Mouse (Mus musculus) R1 (cell line): ENCODE results near the gene C130050O18Rik.
A peak's percentile ranks its signal among the peaks of the same experiment; 100 is the strongest.
"Not testable (repeated sequence)": the region's sequence is repeated elsewhere in the genome, so short reads cannot be mapped to it uniquely, and the experiment has no call there.

Source experiments
- DNase-seq: peaks from one replicate; pipeline ENCODE4 v3.0.0-alpha.2; 2018; ENCODE audit warnings: low read depth, low spot score

C130050O18Rik gene

GRCm38 (mm10) chr5:139379771-139380384, 25.2 kb upstream of the C130050O18Rik start:
- no peak for DNase-seq

GRCm38 (mm10) chr5:139380385-139381248, 24.5 kb upstream of the C130050O18Rik start:
- peak; percentile 88 for DNase-seq

GRCm38 (mm10) chr5:139381586-139382513, 23.2 kb upstream of the C130050O18Rik start:
- no peak for DNase-seq

- DNase-seq = no peak
Observed at GRCm38 (mm10) chr5:139382760-139383159, 22.3 kb upstream of the C130050O18Rik start.

- no peak for DNase-seq
Observed at GRCm38 (mm10) chr5:139383234-139383633, 21.8 kb upstream of the C130050O18Rik start.

- no peak for DNase-seq
Observed at GRCm38 (mm10) chr5:139384531-139384930, 20.5 kb upstream of the C130050O18Rik start.

GRCm38 (mm10) chr5:139386047-139386446, 19.0 kb upstream of the C130050O18Rik start:
- no peak for DNase-seq

- no peak for DNase-seq
Observed at GRCm38 (mm10) chr5:139387329-139388194, 17.5 kb upstream of the C130050O18Rik start.

GRCm38 (mm10) chr5:139388195-139388570, 16.9 kb upstream of the C130050O18Rik start:
- DNase-seq = no peak

GRCm38 (mm10) chr5:139388694-139389675, 16.1 kb upstream of the C130050O18Rik start:
- no peak for DNase-seq

- no peak for DNase-seq
Observed at GRCm38 (mm10) chr5:139389676-139390061, 15.4 kb upstream of the C130050O18Rik start.

- not testable (repeated sequence) for DNase-seq
Observed at GRCm38 (mm10) chr5:139390324-139391119, 14.6 kb upstream of the C130050O18Rik start.

GRCm38 (mm10) chr5:139391309-139391990, 13.6 kb upstream of the C130050O18Rik start:
- no peak for DNase-seq

- peak; percentile 25 for DNase-seq
Observed at GRCm38 (mm10) chr5:139392219-139393196, 12.6 kb upstream of the C130050O18Rik start.

GRCm38 (mm10) chr5:139393197-139393588, 11.9 kb upstream of the C130050O18Rik start:
- DNase-seq = no peak

GRCm38 (mm10) chr5:139394399-139394798, 10.7 kb upstream of the C130050O18Rik start:
- DNase-seq = no peak

GRCm38 (mm10) chr5:139395528-139395927, 9.6 kb upstream of the C130050O18Rik start:
- no peak for DNase-seq
